Mouse (Mus musculus): ENCODE measurements at regions not wholly inside any gene's neighbourhood (a gene's known extent, or its start where the extent isn't known, plus 50 kb on each side); places are given as distances from the start of the nearest gene placed in this dataset.

DNA sequence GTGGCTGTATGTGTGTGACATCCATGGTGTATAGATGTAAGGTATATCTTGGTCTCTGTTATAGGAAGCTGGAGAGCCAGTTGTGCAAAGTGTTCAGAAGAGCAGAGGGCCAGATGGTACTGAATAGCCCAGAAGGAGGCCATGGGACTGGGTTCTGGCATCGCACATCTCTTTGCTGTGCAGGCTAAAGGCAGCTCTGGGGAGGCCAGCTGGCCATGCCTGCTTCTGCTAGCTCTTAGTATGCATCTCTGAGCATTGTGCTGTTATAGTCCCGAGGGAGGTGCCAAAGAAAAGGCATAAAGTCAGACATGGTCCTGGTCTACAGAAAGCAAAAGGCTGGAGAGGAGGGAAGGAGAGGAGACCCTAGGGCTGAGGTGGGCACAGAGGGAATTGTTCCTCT, 235.1 kb upstream of the Chd6 start:
- no peak overlapping the region for H3K4me3 ChIP-seq (ENCODE audit: insufficient read depth, low read length)
- no peaks in the 10 kb centered on the region for H3K4me1 ChIP-seq (ENCODE audit: control insufficient read depth, insufficient read depth, low read length)
- TF ChIP-seq POLR2A (IDR thresholded peaks at IDR 0.05; ENCODE audit: low read depth, low read length) (no peak), CTCF (IDR thresholded peaks at IDR 0.05; ENCODE audit: borderline replicate concordance, insufficient read depth, low read length) (no peak)
- no peak overlapping the region for H3K27ac ChIP-seq (ENCODE audit: insufficient read depth, low read length)

DNA sequence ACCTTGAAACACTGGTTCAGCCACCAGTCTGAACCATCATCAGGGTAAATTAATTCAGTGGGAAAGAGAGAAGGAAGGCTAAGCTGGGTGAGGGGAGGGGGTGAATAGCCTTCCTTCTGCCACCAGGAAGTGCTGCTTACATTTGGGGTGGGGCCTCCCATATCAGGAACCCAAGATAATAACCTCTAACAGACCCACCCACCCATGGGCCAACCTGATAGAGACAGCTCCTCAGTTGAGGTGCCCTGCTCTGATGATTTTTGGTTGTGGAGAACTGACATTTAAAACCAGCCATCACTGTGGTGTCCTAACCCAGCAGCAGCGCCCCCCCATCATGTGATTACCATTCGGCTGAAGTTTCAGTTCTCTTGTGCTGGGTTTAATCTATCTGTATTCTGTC, 233.8 kb upstream of the Chd6 start:
- TF ChIP-seq CTCF (IDR thresholded peaks at IDR 0.05; ENCODE audit: borderline replicate concordance, insufficient read depth, low read length), result no peak
- TF ChIP-seq POLR2A (IDR thresholded peaks at IDR 0.05; ENCODE audit: low read depth, low read length), result no peak
- no peak overlapping the region for H3K27ac ChIP-seq (ENCODE audit: insufficient read depth, low read length)
- H3K4me3 ChIP-seq (ENCODE audit: insufficient read depth, low read length), result no peak overlapping the region
- no peaks in the 10 kb centered on the region for H3K4me1 ChIP-seq (ENCODE audit: control insufficient read depth, insufficient read depth, low read length)

DNA sequence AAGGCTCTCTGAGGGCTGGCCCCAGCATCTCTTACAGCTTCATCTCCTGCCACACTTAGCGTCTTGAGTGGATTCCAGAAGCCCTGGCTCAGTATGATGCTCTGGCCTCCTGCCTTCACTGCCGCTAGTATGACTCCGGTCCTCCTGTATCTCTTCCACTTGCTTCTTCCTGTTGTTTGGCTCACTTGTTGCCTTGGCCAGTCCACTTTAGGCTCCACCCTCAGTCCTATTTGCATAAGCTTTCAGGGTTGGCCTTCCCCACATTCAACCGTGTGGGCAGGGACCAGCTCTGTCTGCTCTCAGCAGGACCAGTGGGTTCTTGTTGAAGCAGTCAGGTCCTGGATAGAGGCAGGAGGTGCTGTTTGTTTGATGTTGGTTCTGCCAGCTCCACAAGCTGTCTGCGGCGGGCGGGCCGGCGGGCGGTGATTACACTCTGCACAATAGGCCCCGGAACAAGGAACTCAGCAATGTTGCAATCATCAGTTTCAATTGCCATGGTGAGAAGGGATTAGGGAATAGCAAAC, 232.6 kb upstream of the Chd6 start:
- Histone ChIP-seq H3K27ac (ENCODE audit: insufficient read depth, low read length) (no peak overlapping the region), H3K4me3 (ENCODE audit: insufficient read depth, low read length) (no peak overlapping the region), H3K4me1 (ENCODE audit: control insufficient read depth, insufficient read depth, low read length) (no peaks in the 10 kb centered on the region)
- TF ChIP-seq POLR2A (IDR thresholded peaks at IDR 0.05; ENCODE audit: low read depth, low read length), result no peak
- TF ChIP-seq CTCF (IDR thresholded peaks at IDR 0.05; ENCODE audit: borderline replicate concordance, insufficient read depth, low read length), result no peak

DNA sequence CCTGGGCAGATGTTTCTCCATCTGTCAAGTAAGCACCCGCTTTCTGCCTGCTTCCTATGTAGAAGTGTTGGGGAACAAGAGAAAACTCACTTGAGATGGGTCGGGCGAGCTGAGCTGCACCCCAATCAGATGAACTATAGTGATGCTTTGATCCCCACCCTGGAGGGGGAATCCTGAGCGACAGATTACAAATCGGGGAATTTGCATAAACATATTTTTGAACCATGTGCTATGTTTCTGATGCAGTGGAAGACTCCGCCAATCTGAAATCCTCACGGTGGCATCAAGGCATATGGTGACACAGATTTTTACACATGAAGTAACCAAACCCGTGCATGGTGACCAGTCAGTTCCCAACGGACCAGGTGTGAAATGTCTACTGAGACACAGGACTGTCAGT, 231.4 kb upstream of the Chd6 start:
- H3K4me3 ChIP-seq (ENCODE audit: insufficient read depth, low read length), result no peak overlapping the region
- no peak for TF ChIP-seq POLR2A (IDR thresholded peaks at IDR 0.05; ENCODE audit: low read depth, low read length)
- no peak for TF ChIP-seq CTCF (IDR thresholded peaks at IDR 0.05; ENCODE audit: borderline replicate concordance, insufficient read depth, low read length)

DNA sequence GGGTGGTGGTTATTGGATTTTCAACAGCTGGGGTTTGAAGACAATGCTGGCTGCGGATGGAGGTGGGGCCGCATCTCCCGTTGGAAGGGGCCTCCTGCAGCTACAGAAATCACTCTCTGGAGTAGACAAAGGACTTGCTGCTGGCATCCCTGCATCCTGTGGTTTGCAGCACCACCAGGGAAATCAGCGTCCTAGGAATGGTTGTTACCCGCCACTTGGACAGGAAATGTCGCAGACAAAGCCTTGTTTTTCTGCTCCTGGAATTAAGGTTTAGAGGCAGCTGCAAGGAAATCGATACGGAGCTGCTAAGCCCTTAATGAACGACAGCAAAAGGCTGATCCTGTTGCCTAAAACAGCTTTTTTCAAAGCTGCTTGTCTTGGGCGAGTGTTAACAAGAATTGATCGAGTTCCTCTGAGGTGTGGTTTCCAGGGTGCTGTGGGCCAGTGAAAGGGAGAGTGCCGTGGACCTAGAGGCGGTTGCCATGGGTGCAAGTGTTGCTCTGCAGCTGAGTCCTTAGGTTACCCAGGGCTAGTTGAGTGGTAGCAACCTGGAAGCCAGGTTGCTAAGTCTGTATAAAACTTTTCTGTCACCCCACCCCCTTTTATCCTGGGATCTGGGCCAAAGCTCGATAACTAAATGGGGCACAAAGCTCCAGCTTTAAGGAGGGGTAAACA, 230.6 kb upstream of the Chd6 start:
- Histone ChIP-seq H3K4me1 (ENCODE audit: control insufficient read depth, insufficient read depth, low read length) (no peaks in the 10 kb centered on the region), H3K27ac (ENCODE audit: insufficient read depth, low read length) (no peak overlapping the region), H3K4me3 (ENCODE audit: insufficient read depth, low read length) (no peak overlapping the region)
- TF ChIP-seq POLR2A (IDR thresholded peaks at IDR 0.05; ENCODE audit: low read depth, low read length), result no peak
- TF ChIP-seq CTCF (IDR thresholded peaks at IDR 0.05; ENCODE audit: borderline replicate concordance, insufficient read depth, low read length), result no peak

More for the DNA sequence above, 231.4 kb upstream of the Chd6 start:
- Histone ChIP-seq H3K27ac (ENCODE audit: insufficient read depth, low read length) (no peak overlapping the region), H3K4me1 (ENCODE audit: control insufficient read depth, insufficient read depth, low read length) (no peaks in the 10 kb centered on the region)

DNA sequence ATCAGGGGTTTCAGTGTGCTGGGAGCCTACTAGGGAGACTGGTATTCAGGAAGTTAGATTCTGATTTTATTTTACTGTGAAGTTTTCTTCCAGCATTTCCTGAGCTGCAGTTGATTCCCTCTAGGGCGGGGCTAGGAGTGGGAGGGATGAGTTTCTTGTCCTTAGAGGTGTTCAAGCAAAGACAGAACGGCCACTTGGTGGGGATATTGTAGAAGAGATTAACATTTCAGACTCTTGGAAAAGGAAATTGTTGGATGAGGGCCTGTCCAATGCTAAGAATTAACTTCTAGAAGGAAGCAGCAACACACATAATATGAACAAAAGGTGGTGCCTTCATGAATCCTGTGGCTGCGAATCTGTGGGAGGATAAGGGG, 230.1 kb upstream of the Chd6 start:
- Histone ChIP-seq H3K4me1 (ENCODE audit: control insufficient read depth, insufficient read depth, low read length) (no peaks in the 10 kb centered on the region), H3K27ac (ENCODE audit: insufficient read depth, low read length) (no peak overlapping the region), H3K4me3 (ENCODE audit: insufficient read depth, low read length) (no peak overlapping the region)
- TF ChIP-seq CTCF (IDR thresholded peaks at IDR 0.05; ENCODE audit: borderline replicate concordance, insufficient read depth, low read length) (no peak), POLR2A (IDR thresholded peaks at IDR 0.05; ENCODE audit: low read depth, low read length) (no peak)

DNA sequence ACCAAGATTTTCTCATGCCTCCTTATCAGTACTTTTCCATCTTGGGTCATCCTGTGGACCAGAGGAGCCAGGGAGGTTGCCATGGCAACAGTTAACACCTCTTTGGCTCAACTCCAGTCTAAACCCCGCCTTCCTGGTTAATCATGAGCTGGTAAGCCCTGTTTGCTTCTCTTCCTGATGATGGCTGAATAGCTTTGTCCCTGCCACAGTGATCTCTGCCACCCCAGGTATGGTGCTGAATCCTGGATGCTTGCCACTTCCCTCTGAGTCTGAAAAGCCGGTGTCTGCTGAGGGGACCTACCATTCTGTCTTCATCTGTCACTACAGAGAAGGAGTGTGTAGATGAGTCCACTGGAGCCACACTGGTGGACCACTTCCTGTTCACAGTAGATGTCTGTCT, 223.8 kb upstream of the Chd6 start:
- no peak overlapping the region for H3K4me3 ChIP-seq (ENCODE audit: insufficient read depth, low read length)
- H3K27ac ChIP-seq (ENCODE audit: insufficient read depth, low read length), result no peak overlapping the region
- H3K4me1 ChIP-seq (ENCODE audit: control insufficient read depth, insufficient read depth, low read length), result no peaks in the 10 kb centered on the region
- TF ChIP-seq POLR2A (IDR thresholded peaks at IDR 0.05; ENCODE audit: low read depth, low read length), result no peak
- TF ChIP-seq CTCF (IDR thresholded peaks at IDR 0.05; ENCODE audit: borderline replicate concordance, insufficient read depth, low read length), result no peak

DNA sequence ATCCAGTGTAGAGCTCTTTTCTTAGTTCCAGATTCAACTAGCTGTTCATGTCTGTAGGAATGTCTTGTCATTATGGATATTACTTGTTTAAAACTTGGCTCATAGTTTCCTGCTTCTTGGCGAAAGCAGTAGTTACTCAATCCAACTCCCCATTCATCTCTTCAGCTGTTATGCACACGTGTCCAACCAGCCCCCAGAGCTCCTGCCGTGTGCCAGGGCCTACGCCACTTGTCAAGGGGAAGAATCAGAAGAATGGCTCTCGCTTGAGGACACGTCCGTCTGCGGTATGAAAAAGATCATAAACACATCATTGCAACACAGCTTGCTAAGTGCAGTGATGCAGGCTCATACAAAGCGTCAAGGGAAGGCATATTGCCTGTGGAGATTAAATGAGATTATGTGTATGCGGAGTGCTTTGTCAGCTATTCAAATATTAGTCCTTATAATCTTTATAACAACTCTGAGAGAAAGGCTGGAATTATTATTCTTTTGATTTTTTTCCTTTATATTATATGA, 223.0 kb upstream of the Chd6 start:
- H3K4me3 ChIP-seq (ENCODE audit: insufficient read depth, low read length), result no peak overlapping the region
- no peak overlapping the region for H3K27ac ChIP-seq (ENCODE audit: insufficient read depth, low read length)
- no peak for TF ChIP-seq CTCF (IDR thresholded peaks at IDR 0.05; ENCODE audit: borderline replicate concordance, insufficient read depth, low read length)
- no peak for TF ChIP-seq POLR2A (IDR thresholded peaks at IDR 0.05; ENCODE audit: low read depth, low read length)
- H3K4me1 ChIP-seq (ENCODE audit: control insufficient read depth, insufficient read depth, low read length), result no peaks in the 10 kb centered on the region

DNA sequence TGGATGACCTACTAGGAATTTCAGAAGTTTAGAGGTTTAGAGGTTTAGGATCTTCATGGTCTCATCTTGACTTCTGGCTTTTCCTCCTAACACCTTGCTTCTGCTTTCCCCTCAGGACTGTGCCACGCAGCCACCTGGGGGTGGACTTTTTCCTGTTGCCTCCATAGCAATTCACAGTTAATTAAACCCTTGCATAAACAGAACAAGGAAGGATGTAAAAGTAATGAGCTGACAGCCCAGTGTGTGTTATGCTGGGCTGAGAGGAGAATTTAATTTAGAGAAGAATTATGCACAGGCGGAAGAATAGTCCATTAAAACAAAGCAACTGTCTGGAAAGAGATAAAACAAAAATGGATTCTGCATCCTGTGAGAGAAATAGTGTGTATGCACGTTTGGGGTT, 193.9 kb upstream of the Chd6 start:
- TF ChIP-seq CTCF (IDR thresholded peaks at IDR 0.05; ENCODE audit: borderline replicate concordance, insufficient read depth, low read length) (no peak), POLR2A (IDR thresholded peaks at IDR 0.05; ENCODE audit: low read depth, low read length) (no peak)
- H3K4me3 ChIP-seq (ENCODE audit: insufficient read depth, low read length), result no peak overlapping the region
- no peak overlapping the region for H3K27ac ChIP-seq (ENCODE audit: insufficient read depth, low read length)
- no peaks in the 10 kb centered on the region for H3K4me1 ChIP-seq (ENCODE audit: control insufficient read depth, insufficient read depth, low read length)

DNA sequence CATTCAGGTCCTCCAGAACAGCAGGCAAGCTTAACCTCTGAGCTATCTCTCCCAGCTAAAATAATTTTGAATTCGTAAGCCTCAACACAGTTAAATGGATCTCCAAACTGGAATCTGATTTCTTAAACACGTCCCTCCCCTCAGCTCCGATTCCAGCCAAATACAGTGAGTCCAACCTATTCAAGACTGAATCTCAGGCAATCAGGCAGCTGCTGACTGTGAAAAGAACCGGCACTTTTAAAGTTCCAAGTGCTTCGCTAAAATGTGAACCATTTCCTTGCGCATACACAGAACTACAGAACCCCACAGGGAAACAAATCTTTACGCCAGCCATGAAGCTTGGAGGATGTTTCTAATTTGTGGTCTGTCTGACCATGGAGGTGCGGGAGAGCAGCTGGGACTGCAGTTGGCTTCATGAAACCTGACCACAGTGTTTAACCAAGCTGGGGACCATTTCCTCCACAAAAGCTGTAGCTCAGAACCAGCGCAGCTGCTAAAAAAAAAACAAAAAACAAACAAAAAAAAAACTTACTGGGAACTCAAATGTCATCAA, 160.1 kb upstream of the Chd6 start:
- H3K4me1 ChIP-seq (ENCODE audit: control insufficient read depth, insufficient read depth, low read length), result no peaks in the 10 kb centered on the region
- H3K27ac ChIP-seq (ENCODE audit: insufficient read depth, low read length), result no peak overlapping the region
- H3K4me3 ChIP-seq (ENCODE audit: insufficient read depth, low read length), result no peak overlapping the region
- TF ChIP-seq POLR2A (IDR thresholded peaks at IDR 0.05; ENCODE audit: low read depth, low read length) (no peak), CTCF (IDR thresholded peaks at IDR 0.05; ENCODE audit: borderline replicate concordance, insufficient read depth, low read length) (no peak)
